Mouse (Mus musculus) liver, postnatal 0 days (tissue): ENCODE data around the gene Gsap.

Experiments used
- CTCF ChIP-seq: sonication (generic); IDR thresholded peaks from 2 replicates; pipeline ENCODE4 v1.5.1; 2016; ENCODE audit warnings: antibody characterized with exemption, low read depth
- EP300 ChIP-seq: IDR thresholded peaks from 2 replicates; pipeline ENCODE4 v1.6.1; 2016; ENCODE audit warnings: antibody characterized with exemption, low read depth, mild to moderate bottlenecking

DNA sequence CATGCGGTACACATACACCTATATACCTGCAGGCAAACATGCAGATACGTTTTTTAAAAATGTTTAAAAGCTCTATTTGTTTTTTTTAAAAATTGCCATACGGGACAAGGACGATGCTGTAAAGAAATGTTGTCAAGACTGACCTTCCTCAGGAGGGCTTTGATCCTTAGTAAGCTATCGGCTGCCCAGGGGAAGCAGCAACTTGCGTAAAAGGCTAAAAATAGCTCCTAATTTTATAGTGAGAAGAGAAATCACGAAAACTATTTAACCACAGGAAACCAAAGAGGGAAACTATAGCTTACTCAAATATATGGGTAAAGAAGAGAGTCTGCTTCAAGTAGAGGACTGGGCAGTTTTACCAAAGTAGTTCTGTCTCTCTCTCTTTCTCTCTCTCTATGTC is 74.7 kb downstream of the Gsap start:
- TF ChIP-seq CTCF (no peak), EP300 (no peak)
